Mouse (Mus musculus) brain, adult 2 months (tissue): ENCODE measurements around the gene Ugdh.
A peak's percentile ranks its signal among the peaks of the same experiment; 100 is the strongest.

Experiments used
- DNase-seq: peaks from one replicate; pipeline ENCODE4 v3.0.0; 2011; ENCODE audit warnings: low read depth, low spot score

Ugdh gene

DNA sequence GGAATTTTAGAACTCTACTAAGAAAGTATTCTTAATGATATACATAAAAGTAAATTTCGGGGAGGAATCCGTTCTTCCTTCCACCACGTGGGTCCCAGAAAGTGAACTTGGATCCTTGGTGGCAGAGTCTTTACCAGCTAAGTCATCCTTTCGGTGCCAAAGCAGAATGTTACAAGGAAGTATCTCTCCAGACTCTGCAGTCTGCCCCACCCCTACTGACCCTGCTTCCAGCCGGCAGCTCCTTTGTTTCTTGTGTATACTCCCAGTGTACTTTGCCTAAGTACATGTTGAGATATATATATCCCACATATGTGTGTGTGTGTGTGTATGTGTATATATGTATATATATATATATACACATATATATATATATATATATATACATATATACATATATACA, 6.3 kb downstream of the Ugdh start:
- DNase-seq = no peak

DNA sequence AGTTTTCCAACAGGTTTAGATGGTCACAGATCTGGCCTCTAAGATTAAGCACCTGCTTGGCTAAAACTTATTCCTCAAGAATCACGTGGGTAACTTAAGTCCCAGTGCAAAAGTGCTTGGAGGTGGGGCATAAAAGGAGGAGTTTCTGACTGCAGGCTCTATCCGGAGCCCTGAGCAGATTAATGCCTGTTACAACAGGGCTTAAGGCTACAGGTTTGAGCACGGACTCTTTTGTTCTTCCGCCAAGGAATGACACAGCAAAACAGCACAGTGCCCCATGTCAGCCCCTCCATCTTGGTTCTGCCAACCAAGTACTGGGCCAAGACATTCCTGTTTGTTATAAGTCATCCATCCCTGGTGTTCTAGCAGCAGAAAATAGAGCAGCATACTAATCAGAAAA, 7.4 kb downstream of the Ugdh start:
- DNase-seq = no peak

DNA sequence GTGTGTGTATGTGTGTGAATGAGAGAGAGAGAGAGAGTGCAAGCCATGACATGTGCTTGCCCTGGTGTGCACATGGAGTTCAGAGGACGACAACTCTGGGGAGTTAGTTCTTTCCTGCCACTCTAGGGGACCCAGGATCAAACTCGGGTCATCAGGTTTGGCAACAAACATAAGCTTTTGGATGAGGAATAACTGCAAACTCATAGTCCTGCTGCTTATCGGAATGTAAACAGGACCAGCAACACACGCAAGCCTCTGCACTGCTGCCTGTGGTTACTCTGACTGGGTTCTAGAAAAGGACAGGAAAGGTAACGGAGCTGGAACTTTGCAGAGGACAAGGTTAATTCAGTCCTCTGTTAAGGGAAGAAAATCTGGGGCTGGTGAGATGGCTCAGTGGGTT, 10.5 kb downstream of the Ugdh start:
- DNase-seq = no peak

DNA sequence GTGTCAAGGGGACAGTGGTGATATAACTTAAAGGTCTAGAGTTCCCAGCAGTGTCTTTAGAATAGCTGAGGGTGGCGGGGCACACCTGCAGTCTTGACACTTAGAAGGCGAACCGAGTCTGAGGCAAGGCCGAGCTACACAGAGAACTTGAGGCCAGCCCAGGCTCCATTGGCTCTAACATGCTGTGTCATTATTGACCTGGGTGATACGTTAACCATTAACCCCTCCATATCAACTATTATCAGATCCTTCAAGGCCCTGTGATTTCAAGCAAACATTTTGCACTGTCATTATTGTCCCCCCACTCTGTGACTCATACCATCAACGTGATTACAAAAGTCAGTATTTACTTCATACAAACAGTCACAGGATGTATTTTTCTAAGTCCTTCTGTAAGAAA, 11.5 kb downstream of the Ugdh start:
- no peak for DNase-seq

DNA sequence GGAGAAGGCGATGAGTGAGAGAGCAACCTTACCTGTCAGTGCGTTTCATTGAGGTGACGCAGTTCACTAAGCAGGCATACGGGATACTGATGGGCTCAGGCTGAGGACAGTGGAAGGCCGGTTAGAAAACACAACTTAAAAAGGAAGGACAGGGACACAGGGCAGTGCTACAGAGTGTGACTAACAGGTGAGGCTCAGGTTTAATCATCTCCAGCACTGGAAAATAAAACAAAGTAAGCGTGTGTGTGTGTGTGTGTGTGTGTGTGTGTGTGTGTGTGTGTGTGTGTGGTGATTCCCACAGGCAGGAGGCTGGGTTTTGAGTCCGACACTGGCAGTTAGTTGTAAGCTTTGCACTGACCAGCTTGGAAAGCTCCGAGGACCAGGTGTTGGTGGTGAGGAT, 12.9 kb downstream of the Ugdh start:
- no peak for DNase-seq

DNA sequence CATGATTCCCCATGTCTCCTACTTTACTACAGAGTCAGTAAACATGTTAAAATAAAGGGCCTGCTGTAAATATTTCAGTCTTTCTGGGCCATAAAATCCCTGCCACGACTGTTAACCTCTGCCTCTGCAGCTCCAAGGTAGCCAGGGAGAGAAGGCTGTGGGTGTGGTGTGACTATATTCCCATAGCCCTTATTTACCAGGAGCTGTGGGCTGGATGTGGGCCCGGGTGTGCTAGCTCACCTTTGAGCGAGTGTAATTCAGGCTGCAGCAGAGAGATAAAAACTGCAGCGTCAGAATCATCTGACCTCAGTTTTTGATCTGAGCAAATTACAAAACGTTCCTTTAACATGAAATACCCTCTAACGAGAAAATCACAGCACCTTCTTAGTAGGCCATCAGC, 14.9 kb downstream of the Ugdh start:
- no peak for DNase-seq

DNA sequence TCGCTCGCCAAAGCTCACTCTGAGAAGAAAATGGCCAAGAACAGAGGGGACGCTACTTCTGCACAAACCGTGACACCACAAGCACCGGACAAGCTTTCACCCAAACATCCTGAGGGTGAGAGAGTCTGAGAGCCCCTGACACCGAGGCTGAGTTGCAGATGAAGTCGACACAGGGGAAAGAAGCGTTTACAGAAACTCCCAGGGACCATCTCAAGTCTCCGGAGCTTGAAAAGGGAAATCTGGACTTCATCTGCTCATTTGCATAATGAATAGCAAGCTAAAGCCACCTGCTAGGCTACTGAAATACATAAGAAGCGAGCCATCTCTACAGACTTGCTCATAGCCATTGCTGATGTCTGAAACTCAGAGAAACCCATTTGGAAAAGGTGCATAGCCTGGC, 16.6 kb downstream of the Ugdh start:
- DNase-seq = no peak

DNA sequence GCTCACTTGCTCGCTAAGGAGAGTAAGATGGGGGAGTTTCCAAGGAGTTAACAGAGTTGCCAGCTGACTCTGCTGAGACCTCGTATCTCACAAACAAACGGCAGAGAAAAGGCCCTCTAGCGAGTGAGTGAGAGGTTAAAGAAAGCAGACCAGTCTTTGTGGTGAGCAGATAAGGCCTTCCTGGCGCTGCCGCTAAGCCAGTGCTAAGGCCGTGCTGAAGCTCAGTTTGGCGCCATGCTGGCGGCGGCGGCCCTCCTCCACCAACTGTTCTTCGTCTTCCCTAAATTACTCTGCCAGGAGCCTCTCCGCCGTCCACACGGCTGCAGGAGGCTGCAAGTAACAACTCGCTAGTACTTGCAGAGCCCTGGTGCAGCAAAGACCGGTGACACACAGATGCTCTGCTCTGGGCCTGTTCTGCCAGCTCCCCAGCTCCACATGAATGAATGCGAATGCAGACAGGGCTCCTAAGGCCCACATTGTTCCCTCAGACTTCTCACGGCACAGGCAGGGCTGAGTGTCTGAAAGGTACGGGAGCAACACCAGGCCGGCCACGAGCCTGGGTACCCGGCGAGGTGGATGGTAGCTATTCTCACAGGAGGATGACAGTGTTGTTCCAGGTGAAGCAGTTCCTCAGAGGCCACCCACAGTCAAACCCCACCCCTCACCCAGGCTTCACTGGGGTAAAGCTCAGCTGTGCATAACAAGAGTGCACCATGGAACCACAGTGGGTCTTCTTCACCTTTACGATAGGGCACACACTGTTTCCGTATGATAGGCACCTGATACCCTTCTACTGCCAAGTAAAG, 19.9 kb downstream of the Ugdh start:
- peak; percentile 39 for DNase-seq

DNA sequence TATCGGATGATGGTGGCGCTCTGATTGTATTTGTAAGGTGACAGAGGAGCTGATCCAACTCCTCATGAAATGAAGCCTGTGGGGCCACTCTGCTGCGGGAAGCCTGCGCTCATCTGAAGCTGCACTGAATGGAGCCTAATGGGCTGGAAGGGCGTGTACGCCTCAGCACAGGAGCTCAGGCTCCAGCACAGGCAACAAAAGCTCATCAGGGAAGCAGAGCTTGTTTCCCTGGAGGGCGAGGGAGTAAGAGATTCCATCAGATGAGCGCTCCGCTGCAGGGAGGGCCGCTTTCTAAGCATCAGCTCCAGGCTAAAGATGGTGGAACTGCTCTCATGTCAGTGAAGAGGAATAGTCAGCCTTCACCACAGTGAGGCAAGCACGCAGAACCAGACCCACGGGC, 27.8 kb downstream of the Ugdh start:
- DNase-seq = peak; percentile 43

DNA sequence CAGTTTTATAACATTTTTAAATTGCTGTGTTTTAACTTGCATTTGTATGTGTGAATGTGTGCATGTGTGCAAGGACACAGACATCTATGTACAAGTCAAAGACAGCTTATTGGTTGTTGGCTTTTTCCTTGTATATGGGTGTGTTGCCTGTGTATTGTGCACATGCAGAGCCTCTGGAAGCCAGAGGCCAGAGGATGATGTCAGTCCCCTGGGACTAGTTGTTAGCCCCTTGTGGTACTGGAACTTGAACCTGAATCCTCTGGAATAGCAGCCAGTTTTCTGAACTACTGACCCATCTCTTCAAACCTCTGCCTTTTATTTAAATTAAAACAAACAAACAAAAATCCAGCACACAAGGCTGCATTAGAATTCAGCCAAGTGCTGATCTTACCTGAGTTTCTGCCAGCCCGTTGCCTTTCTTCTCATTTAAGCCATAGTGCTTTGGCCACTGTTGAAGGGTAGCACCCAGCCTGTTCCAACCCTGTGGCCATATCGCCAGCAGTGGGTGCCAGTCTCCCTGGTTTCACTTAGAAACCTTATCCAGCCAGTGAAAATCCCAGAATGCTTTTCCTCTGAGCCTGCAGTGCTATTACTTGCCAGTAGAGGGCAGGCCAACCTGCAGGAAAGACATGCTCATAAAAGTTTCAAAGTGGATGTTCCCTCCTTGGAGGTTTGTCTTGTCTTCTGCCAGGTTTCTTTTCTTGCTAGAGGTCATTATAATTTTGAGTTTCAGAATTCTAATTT, 34.3 kb downstream of the Ugdh start:
- DNase-seq = peak; percentile 89

DNA sequence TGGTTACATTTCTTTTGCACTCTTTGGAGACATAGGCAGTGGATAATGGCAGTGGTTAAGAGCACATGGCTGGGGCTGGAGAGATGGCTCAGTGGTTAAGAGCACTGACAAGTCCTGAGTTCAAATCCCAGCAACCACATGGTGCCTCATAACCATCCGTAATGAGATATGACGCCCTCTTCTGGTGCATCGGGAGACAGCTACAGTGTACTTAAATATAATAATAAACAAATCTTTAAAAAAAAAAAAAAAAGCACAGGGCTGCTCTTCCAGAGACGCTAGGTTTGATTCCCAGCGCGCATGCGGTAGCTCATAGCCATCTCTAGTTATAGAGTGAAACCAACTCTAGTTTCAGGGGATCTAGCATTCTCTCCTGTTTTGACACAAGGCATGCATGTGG, 41.3 kb downstream of the Ugdh start:
- no peak for DNase-seq

DNA sequence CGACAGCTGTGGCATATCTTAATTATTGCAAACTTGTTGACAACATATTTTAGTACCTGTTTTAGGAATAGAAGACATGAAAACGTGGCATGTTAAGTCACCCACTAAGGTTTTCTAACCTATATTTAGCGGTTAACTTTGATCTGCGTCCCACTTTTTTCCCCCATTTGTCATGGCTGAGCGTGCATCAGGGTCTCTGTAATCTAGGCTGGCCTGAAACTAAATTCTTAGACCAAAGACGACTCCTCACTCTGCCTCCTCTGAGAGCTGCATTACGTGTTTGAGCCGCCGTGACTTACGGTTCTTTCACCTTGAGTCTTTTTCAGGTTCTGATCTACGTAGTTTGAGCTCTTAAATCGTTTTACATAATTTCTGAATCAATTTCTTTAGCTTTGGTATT, 44.0 kb downstream of the Ugdh start:
- DNase-seq = peak; percentile 20

DNA sequence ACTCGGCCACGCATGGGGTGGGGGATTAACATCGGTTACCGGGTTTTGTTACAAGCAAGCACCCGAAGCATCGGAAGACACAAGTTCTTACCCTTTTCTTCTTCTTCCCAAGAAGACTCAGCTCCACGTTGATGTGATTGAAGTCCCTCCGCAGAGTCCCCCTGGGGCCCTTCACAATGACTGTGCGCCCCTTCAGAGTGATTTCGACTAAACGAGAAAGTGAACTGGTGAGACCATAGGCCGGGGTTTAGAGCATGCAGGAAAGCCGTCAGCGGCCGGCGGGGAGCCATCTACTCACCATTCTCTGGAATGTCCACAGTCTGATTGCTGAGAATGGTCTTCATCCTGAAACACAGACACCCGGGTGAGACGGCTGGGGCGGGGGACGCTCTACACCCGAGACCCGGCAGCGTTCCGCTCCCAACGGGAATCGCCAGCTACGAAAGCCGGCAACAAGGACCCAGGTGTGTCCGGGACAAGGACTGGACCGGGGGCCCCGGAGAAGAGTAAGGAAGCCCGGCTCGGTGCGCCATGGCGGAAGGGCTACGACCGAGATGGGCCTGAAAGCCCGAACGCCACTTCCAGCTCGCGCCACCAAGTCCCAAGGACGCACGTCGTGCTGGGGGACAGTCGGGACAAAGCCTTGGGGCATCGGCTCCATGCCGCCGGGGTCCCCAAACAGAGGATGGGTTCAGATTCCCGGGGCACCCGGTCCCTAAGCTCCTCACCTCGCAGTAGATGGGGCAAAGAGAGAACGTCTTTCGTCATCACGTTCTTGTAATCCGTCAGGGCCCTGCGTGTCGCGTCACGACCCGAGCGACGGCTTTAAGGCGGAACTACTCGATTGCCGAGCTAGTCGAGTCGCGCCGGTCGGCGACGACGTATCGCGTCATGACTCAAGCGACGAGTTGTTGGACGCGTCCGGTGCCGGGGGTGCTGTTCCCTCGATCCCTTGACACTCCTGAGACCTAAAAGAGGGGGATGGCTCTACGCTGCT, 44.8 kb downstream of the Ugdh start, which contains the start of the genes Rpl9 and Lias:
Gene Rpl9, minus strand, starts transcription at position 797 of the 997 bp plus-strand sequence.
Gene Lias, plus strand, starts transcription at position 850 of the 997 bp plus-strand sequence.
- peak; percentile 99 for DNase-seq

DNA sequence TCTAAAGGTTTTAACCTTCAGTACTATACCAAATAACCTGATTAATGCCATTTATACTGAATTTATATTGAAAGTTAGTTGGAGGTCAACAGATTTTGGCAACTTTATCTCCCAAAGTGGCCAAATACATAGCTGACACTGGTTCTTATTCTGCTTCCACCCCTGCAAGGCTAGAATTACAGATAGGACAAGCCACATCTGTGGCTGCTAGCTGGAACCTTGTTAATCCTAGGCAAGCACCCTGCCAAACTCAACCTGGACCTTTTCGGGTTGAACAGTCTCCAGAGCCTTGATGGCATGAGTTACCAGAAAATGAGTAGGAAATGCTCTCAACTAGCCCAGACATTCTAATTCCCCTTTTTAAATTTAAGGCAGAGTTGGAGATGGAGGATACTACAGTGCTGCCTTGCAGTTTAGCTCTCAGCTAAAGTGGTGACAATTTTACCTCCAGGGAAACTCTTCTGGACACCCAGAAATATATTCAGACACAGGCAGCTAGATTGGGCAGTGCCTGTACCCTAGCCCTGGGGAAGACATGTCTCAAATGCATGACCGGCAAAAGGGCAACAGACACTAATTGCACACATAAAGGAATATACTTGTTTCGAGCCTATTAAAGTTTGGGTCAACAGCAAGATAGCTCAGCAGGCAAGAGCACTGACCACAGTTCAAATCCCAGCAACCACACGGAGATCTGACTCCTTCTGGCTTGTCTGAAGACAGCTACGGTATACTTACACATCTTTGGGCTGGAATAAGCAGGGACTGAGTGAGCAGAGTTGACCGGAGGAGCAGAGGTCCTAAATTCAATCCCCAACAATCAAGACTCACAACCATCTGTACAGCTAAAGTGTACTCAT, 48.5 kb downstream of the Ugdh start:
- DNase-seq = no peak

DNA sequence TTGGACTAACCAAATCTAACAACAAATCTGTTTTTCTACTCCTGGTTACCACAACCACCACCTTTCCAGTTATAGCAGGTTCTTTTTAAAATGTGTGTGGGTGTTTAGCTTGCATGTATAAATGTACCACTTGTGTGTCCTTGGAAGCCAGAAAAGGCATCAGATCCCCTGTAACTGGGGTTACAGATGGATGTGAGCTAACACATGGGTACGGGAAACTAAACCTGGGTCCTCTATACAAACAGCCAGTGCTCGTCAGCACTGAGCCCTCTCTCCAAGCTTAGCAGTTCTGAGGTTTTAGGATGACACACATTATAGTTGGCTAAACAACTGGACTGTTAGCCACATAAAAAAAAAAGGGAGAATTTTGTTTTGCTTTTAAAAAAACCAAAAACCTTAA, 50.0 kb downstream of the Ugdh start:
- DNase-seq = peak; percentile 35

DNA sequence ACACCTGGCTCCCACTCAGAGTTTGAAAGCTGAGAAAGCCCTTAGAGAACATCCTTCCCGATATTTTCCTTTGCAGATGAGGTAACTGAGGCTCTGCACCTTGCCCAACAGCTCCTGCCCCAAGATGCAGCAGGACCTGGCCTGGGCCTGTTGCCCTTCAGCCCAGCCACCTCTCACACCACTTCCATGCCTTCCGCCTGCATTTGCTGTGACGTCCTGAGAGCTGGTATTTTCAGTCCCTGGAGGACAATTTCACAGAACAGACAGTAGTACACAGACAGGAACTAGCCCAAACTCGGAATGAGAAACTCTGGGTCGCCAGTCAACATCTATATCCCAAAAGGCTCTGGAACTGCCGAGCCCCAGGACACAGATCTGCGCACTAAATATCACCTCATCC, 61.0 kb downstream of the Ugdh start:
- DNase-seq = no peak

DNA sequence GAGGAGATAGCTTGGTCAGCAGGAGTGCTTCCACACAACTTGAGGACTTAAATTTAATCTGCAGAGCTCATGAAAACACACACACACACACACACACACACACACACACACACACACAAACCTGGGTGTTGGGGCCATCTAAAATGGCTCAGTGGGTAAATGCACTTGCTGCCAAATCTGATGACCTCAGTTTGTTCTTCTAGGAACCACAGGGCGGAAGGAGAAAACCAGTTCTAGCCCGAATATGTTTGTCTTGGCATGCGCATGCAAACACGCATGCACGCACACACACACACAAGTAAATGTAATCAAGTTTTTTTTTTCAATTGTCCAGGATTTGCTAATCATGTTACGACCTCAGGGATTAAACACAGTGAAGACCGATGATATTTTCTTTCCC, 64.2 kb downstream of the Ugdh start:
- no peak for DNase-seq

DNA sequence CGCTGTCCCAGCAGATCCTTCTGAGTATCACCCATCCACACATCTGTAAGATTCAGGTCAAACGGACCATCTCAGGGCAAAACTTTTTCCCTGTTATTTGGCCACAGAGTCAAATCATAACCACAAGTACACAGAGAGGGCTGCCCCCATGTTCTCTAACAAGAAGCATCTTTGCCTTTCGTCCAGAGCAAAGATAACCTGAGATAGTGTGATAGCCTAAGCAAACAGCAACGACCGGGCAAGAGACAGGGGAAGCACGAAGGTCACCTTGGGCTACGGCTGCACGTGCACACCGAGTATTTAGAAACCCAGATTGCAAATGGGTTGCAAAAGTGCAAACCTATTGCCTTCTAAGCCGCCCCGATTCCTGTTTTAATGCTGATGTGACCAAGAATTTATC, 67.9 kb downstream of the Ugdh start:
- DNase-seq = no peak
